Mouse (Mus musculus): Measurements from ENCODE around the gene Kncn.

- TF ChIP-seq FLI1 (IDR thresholded peaks at IDR 0.05; ENCODE audit: low read length), result no peak
- TF ChIP-seq GATA1 (IDR thresholded peaks at IDR 0.05; ENCODE audit: borderline replicate concordance, low read length), result no peak
Observed at GRCm38 (mm10) chr4:115919911-115920310, 35.7 kb downstream of the Kncn start.
